Mouse (Mus musculus) midbrain, embryonic 11.5 days (tissue): Measurements from ENCODE around the gene Dgki. TPM values are rescaled to one million over a fixed set of nuclear protein-coding genes. Genes with fewer than 3 reads are reported as not detected.
A peak's percentile ranks its signal among the peaks of the same experiment; 100 is the strongest.

Source experiments
- ATAC-seq: fragments of 200-750 bp; cut with Nextera tagmentation; 2 replicates; pipeline ENCODE4 v1.8.0; 2017; ENCODE audit warnings: moderate TSS enrichment, moderate library complexity; ENCODE audit not compliant: low FRiP score
- DNase-seq: peaks from one replicate; pipeline ENCODE4 v3.0.0; 2015; ENCODE audit warnings: low spot score; ENCODE audit errors: missing footprints
- H3K27ac ChIP-seq: fragments of 300-500 bp; sonication (generic); 2 replicates; pipeline ENCODE4 v1.5.1; 2014; ENCODE audit warnings: low read depth, low read length
- H3K27me3 ChIP-seq: fragments of 300-500 bp; sonication (generic); 2 replicates; pipeline ENCODE4 v1.6.1; 2014; ENCODE audit warnings: mild to moderate bottlenecking, low read length, moderate library complexity, mixed read lengths; ENCODE audit not compliant: control insufficient read depth, insufficient read depth
- H3K36me3 ChIP-seq: fragments of 300-500 bp; sonication (generic); 2 replicates; pipeline ENCODE4 v1.6.1; 2014; ENCODE audit warnings: mild to moderate bottlenecking, low read length, moderate library complexity, mixed read lengths; ENCODE audit not compliant: control insufficient read depth, insufficient read depth
- H3K4me1 ChIP-seq: fragments of 300-500 bp; sonication (generic); 2 replicates; pipeline ENCODE4 v1.6.1; 2014; ENCODE audit warnings: low read length; ENCODE audit not compliant: control insufficient read depth, insufficient read depth
- H3K4me2 ChIP-seq: fragments of 300-500 bp; sonication (generic); 2 replicates; pipeline ENCODE4 v1.6.1; 2014; ENCODE audit warnings: mild to moderate bottlenecking, moderate library complexity
- H3K4me3 ChIP-seq: fragments of 300-500 bp; sonication (generic); 2 replicates; pipeline ENCODE4 v1.5.1; 2014; ENCODE audit warnings: low read depth, low read length
- H3K9ac ChIP-seq: fragments of 300-500 bp; sonication (generic); 2 replicates; pipeline ENCODE4 v1.6.1; 2014; ENCODE audit warnings: low read length
- H3K9me3 ChIP-seq: fragments of 300-500 bp; sonication (generic); 2 replicates; pipeline ENCODE4 v1.6.1; 2016; ENCODE audit warnings: low read length; ENCODE audit not compliant: control insufficient read depth
- WGBS: fragments of 180-500 bp; shearing (Covaris S2); extraction: QIAGEN DNeasy Blood & Tissue Kit; methylation state at CpG from one replicate; pipeline ENCODE4 v1.1.7; 2014; 5-methylcytosine and 5-hydroxymethylcytosine counted together
- polyA plus RNA-seq: library from polyadenylated mRNA; unstranded; fragments of >200 nt; fragmentation: Nextera tagmentation; extraction: Ambion mirVana; gene quantifications from 2 replicates; pipeline ENCODE4 v1.2.1, GENCODE M21; 2014

Gene Dgki
- polyA plus RNA-seq, 1 experiment from 2014 or later = 2.1 TPM

DNA sequence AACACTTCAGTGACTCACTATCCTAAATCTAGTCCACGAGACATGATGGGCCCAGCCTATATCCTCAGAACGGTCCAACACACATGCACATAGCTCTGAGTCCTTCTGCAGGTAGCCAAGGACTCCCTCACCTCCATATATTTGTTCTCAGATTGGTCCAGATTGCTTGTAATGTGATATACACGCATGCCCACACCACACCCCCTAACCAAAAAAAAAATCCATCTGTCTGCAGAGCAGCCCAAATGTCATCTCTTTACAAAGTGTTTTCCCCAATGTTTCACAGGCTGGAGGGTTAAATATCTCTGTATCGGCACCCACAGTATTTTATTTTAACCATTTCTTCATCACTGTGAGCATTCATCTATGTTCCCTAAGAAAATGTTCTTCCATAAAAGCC is 58.5 kb downstream of the Dgki start:
- Histone ChIP-seq H3K9me3 (no peaks in the 10 kb centered on the region), H3K27me3 (no peaks in the 10 kb centered on the region), H3K27ac (no peak overlapping the region), H3K9ac (no peak overlapping the region), H3K4me1 (peaks cover 2% of the 10 kb centered on the region), H3K4me2 (no peak overlapping the region), H3K4me3 (no peak overlapping the region), H3K36me3 (no peaks in the 10 kb centered on the region)
- WGBS = 91% methylated on average over 4 of the region's 4 CpGs
- no peak for DNase-seq
- ATAC-seq = no peak

- H3K4me3 ChIP-seq = no peak overlapping the region
- H3K4me1 ChIP-seq = peaks cover 2% of the 10 kb centered on the region
- DNase-seq (no peak), ATAC-seq (no peak)
- H3K27me3 ChIP-seq = no peaks in the 10 kb centered on the region
- H3K9ac ChIP-seq = no peak overlapping the region
- no peaks in the 10 kb centered on the region for H3K9me3 ChIP-seq
- 82% methylated on average over 7 of the region's 7 CpGs for WGBS
- H3K27ac ChIP-seq = no peak overlapping the region
- H3K4me2 ChIP-seq = no peak overlapping the region
- no peaks in the 10 kb centered on the region for H3K36me3 ChIP-seq
These were observed 59.8 kb downstream of the Dgki start for GRCm38 (mm10) chr6:37240140-37240539.

DNA sequence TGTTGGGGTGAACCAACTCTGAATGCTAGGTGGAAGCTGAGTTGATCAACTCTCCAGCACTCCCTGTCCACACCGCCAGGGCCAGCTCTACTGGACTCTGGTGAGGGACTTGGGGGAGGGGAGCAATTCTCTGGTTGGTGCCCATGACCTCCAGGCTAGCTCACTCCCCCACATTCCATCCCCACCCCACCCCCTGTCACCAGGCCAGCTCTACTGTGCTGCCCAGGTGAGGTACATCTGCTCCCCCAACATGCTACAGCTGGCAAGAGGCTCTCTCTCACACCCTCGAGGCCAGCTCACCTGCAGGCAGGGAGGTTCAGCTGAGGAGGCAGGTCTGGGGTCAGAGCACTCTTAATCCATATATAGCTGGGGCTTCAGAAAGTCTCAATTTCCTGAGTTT is 63.1 kb downstream of the Dgki start:
- Histone ChIP-seq H3K4me2 (no peak overlapping the region), H3K4me1 (no peaks in the 10 kb centered on the region; the same call in 1 of the 2 replicates), H3K27ac (no peak overlapping the region), H3K9ac (no peak overlapping the region), H3K4me3 (no peak overlapping the region), H3K36me3 (no peaks in the 10 kb centered on the region), H3K27me3 (no peaks in the 10 kb centered on the region), H3K9me3 (no peaks in the 10 kb centered on the region)
- ATAC-seq (no peak), DNase-seq (no peak)
- WGBS = 81% methylated on average over 2 of the region's 2 CpGs

- no peak overlapping the region for H3K27ac ChIP-seq
- H3K4me1 ChIP-seq = no peaks in the 10 kb centered on the region
- H3K9me3 ChIP-seq = no peaks in the 10 kb centered on the region
- H3K9ac ChIP-seq = no peak overlapping the region
- H3K4me2 ChIP-seq = no peak overlapping the region
- no peak overlapping the region for H3K4me3 ChIP-seq
- no peak for DNase-seq
- H3K27me3 ChIP-seq = no peaks in the 10 kb centered on the region
- ATAC-seq = no peak
- H3K36me3 ChIP-seq = no peaks in the 10 kb centered on the region
- 71% methylated on average over 6 of the region's 6 CpGs for WGBS
These were observed 68.8 kb downstream of the Dgki start for GRCm38 (mm10) chr6:37231148-37231547.

DNA sequence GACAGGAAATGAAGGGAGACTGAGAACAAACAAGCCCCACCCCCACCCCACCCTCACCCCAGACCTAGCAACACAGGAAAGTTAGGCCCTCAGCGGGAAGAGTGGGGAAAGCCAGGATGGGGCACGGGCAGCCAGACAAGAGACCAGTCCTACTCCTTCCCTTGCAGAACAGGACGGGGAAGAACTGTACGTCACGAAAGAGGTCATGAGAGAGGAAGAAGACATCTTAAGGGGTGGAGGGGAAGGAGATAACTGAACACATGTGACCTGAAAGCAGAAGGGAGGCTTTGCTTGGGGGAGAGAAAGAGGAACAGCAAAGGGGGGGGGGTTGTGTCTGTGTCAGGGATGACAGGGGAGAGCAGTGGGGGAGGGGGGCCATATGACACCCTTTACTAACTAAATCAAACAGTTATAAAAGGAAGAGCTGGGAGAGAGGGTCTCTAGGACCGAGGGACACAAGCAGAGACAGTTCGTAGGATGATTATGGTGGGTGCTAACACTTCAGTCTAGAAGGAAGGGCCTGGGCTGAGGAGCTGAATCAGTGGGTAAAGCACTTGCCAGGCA is 77.0 kb downstream of the Dgki start:
- H3K4me1 ChIP-seq = peaks cover 3% of the 10 kb centered on the region; the same call in 1 of the 2 replicates
- no peak for ATAC-seq
- H3K27ac ChIP-seq = no peak overlapping the region

DNA sequence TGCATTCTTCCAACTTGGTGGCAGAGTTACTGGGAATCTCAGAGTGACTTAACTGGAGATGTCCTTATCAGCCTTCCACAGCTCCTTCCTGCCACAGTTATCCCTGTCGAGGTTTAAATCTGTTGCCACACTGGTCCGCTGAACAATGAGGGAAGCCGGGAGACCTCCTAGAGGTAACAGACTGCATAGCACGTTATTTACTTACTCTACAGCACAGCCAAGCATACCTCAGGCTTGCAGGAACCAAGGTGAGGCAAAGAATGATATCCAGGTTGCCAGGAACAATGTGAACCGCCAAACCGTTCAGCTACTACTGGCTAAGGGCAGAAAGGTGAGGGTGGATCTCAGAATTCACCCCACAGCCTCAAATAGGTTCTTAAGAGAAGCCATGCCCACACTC is 78.0 kb downstream of the Dgki start:
- Histone ChIP-seq H3K4me1 (peaks cover 3% of the 10 kb centered on the region; the same call in 1 of the 2 replicates), H3K9ac (no peak overlapping the region), H3K36me3 (no peaks in the 10 kb centered on the region), H3K27me3 (no peaks in the 10 kb centered on the region), H3K27ac (no peak overlapping the region), H3K4me2 (no peak overlapping the region), H3K4me3 (no peak overlapping the region), H3K9me3 (no peaks in the 10 kb centered on the region)
- WGBS = 51% methylated on average over 6 of the region's 6 CpGs
- DNase-seq (no peak), ATAC-seq (no peak)

More for the DNA sequence above, 77.0 kb downstream of the Dgki start:
- H3K9ac ChIP-seq = no peak overlapping the region
- H3K9me3 ChIP-seq = no peaks in the 10 kb centered on the region
- no peaks in the 10 kb centered on the region for H3K27me3 ChIP-seq
- 48% methylated on average over 5 of the region's 7 CpGs for WGBS
- no peaks in the 10 kb centered on the region for H3K36me3 ChIP-seq
- H3K4me2 ChIP-seq = no peak overlapping the region
- DNase-seq = no peak
- H3K4me3 ChIP-seq = no peak overlapping the region

DNA sequence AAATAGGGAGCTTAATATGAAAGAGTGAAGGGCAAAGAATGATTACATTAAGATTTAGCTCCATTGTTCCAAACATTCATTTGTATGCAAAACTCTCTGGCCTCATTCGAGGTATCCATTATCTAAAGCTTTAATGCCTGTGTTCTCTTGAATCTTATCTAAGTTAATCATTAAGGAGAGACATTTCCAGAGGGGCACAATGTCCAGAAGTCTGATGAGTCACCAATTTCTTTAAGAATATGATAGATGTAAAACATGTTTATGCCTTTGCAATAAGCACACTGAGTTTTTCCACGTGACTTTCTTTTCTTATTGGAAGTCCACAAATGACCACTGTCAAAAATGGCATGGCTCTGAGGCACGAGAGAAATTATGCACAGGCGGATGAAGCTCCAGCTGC is 80.9 kb downstream of the Dgki start:
- H3K9ac ChIP-seq = no peak overlapping the region
- no peak overlapping the region for H3K4me2 ChIP-seq
- peaks cover 10% of the 10 kb centered on the region for H3K4me1 ChIP-seq
- DNase-seq (peak; percentile 41), ATAC-seq (no peak)
- H3K9me3 ChIP-seq = no peaks in the 10 kb centered on the region
- no peaks in the 10 kb centered on the region for H3K27me3 ChIP-seq
- 74% methylated on average over 4 of the region's 4 CpGs for WGBS
- H3K27ac ChIP-seq = no peak overlapping the region
- no peak overlapping the region for H3K4me3 ChIP-seq
- no peaks in the 10 kb centered on the region for H3K36me3 ChIP-seq

GRCm38 (mm10) chr6:37216342-37216763 is 83.6 kb downstream of the Dgki start:
- Histone ChIP-seq H3K9ac (no peak overlapping the region), H3K4me2 (no peak overlapping the region), H3K4me3 (no peak overlapping the region), H3K27me3 (no peaks in the 10 kb centered on the region), H3K4me1 (peaks cover 20% of the 10 kb centered on the region), H3K27ac (no peak overlapping the region), H3K36me3 (no peaks in the 10 kb centered on the region), H3K9me3 (no peaks in the 10 kb centered on the region)
- DNase-seq = no peak
- 32% methylated on average over 4 of the region's 4 CpGs for WGBS
- ATAC-seq = peak; percentile 59; the same call in 1 of the 2 replicates

DNA sequence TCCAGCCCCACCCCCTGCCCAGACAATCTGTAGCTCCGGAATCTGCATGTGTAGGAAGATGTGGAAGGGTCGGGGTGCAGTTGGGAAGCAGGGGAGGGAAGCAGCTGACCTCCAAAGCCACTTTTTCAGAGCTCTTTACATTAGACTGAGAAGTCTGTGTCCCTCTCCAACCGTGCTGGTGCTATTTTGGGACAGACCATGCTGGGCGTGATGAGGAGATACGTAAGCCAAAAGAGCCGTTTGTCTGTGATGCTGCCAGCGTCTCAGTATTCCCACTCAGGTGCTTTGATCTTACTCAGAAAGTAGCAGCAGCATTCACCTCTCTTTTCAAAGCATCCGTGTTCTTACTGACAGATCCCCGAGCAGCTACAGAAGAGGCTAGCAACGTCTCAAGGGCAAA is 84.3 kb downstream of the Dgki start:
- Histone ChIP-seq H3K36me3 (no peaks in the 10 kb centered on the region), H3K4me2 (no peak overlapping the region), H3K9ac (no peak overlapping the region), H3K4me3 (no peak overlapping the region), H3K27me3 (no peaks in the 10 kb centered on the region), H3K4me1 (peaks cover 23% of the 10 kb centered on the region), H3K27ac (no peak overlapping the region), H3K9me3 (no peaks in the 10 kb centered on the region)
- WGBS = 36% methylated on average over 10 of the region's 10 CpGs
- DNase-seq (no peak), ATAC-seq (no peak)
